Mouse (Mus musculus) heart, embryonic 11.5 days (tissue): ENCODE results near the gene Acap1. TPM values are rescaled to one million over a fixed set of nuclear protein-coding genes. Genes with fewer than 3 reads are reported as not detected.

Source experiments
- ATAC-seq: fragments of 200-750 bp; cut with Nextera tagmentation; replicated peaks from 2 replicates; pipeline ENCODE4 v1.8.0; 2017; ENCODE audit warnings: moderate library complexity; ENCODE audit not compliant: insufficient number of reproducible peaks, low FRiP score, low TSS enrichment
- H3K27ac ChIP-seq: fragments of 300-500 bp; sonication (generic); 2 replicates; pipeline ENCODE4 v1.5.1; 2014; ENCODE audit warnings: mild to moderate bottlenecking, low read depth, low read length
- H3K27me3 ChIP-seq: fragments of 300-500 bp; sonication (generic); 2 replicates; pipeline ENCODE4 v1.6.1; 2014; ENCODE audit warnings: mild to moderate bottlenecking, low read length, mixed read lengths; ENCODE audit not compliant: control insufficient read depth, insufficient read depth
- H3K36me3 ChIP-seq: fragments of 300-500 bp; sonication (generic); 2 replicates; pipeline ENCODE4 v1.6.1; 2014; ENCODE audit warnings: mild to moderate bottlenecking, low read length, moderate library complexity, mixed read lengths; ENCODE audit not compliant: control insufficient read depth, insufficient read depth
- H3K4me1 ChIP-seq: fragments of 300-500 bp; sonication (generic); 2 replicates; pipeline ENCODE4 v1.6.1; 2014; ENCODE audit warnings: low read length; ENCODE audit not compliant: control insufficient read depth, insufficient read depth
- H3K4me2 ChIP-seq: fragments of 300-500 bp; sonication (generic); 2 replicates; pipeline ENCODE4 v1.6.1; 2014; ENCODE audit warnings: mild to moderate bottlenecking, moderate library complexity
- H3K4me3 ChIP-seq: fragments of 300-500 bp; sonication (generic); 2 replicates; pipeline ENCODE4 v1.5.1; 2014; ENCODE audit warnings: low read depth, low read length
- H3K9ac ChIP-seq: fragments of 300-500 bp; sonication (generic); 2 replicates; pipeline ENCODE4 v1.6.1; 2014; ENCODE audit warnings: mild to moderate bottlenecking, low read depth, low read length, moderate library complexity
- H3K9me3 ChIP-seq: fragments of 300-500 bp; sonication (generic); replicated peaks from 2 replicates; pipeline ENCODE4 v1.6.1; 2016; ENCODE audit warnings: low read length; ENCODE audit not compliant: control insufficient read depth
- WGBS: fragments of 180-500 bp; shearing (Covaris S2); extraction: QIAGEN DNeasy Blood & Tissue Kit; methylation state at CpG from one replicate; pipeline ENCODE4 v1.1.7; 2014; ENCODE audit not compliant: insufficient replicate concordance; 5-methylcytosine and 5-hydroxymethylcytosine counted together
- polyA plus RNA-seq: library from polyadenylated mRNA; unstranded; fragments of >200 nt; fragmentation: Nextera tagmentation; extraction: Ambion mirVana; gene quantifications from 2 replicates; pipeline ENCODE4 v1.2.1, GENCODE M21; 2014

Gene Acap1
- polyA plus RNA-seq, 1 experiment from 2014 or later: 7.2 TPM

GRCm38 (mm10) chr11:69884663-69885062 is 10.7 kb downstream of the Acap1 start:
- Histone ChIP-seq H3K4me1 (peaks cover 30% of the 10 kb centered on the region), H3K9me3 (no peaks in the 10 kb centered on the region), H3K4me3 (no peak overlapping the region), H3K27me3 (no peaks in the 10 kb centered on the region), H3K4me2 (peak overlapping the region; percentile 27; the same call in 1 of the 2 replicates), H3K9ac (peak overlapping the region; percentile 40; the same call in 1 of the 2 replicates), H3K36me3 (no peaks in the 10 kb centered on the region), H3K27ac (peak overlapping the region; percentile 35; the same call in 1 of the 2 replicates)
- 77% methylated on average over 8 of the region's 8 CpGs for WGBS
- no peak for ATAC-seq

GRCm38 (mm10) chr11:69884240-69884639 is 11.1 kb downstream of the Acap1 start:
- no peak for ATAC-seq
- 60% methylated on average over 9 of the region's 9 CpGs for WGBS
- H3K27ac ChIP-seq: peak overlapping the region; percentile 35; the same call in 1 of the 2 replicates
- H3K4me3 ChIP-seq: no peak overlapping the region
- H3K9me3 ChIP-seq: no peaks in the 10 kb centered on the region
- no peaks in the 10 kb centered on the region for H3K27me3 ChIP-seq
- H3K4me1 ChIP-seq: peaks cover 32% of the 10 kb centered on the region
- H3K9ac ChIP-seq: 0 out of 2 replicates have a peak overlapping the region, but pooled peaks have one; percentile 40
- no peaks in the 10 kb centered on the region for H3K36me3 ChIP-seq
- H3K4me2 ChIP-seq: peak overlapping the region; percentile 27; the same call in 1 of the 2 replicates

- peaks cover 36% of the 10 kb centered on the region for H3K4me1 ChIP-seq
- no peak overlapping the region for H3K4me3 ChIP-seq
- WGBS: 84% methylated on average over 8 of the region's 8 CpGs
- no peaks in the 10 kb centered on the region for H3K36me3 ChIP-seq
- no peak overlapping the region for H3K9ac ChIP-seq
- H3K9me3 ChIP-seq: no peaks in the 10 kb centered on the region
- peak overlapping the region; percentile 27; the same call in 1 of the 2 replicates for H3K4me2 ChIP-seq
- ATAC-seq: no peak
- H3K27ac ChIP-seq: no peak overlapping the region
- no peaks in the 10 kb centered on the region for H3K27me3 ChIP-seq
These were observed 11.7 kb downstream of the Acap1 start for GRCm38 (mm10) chr11:69883527-69884151.

GRCm38 (mm10) chr11:69883066-69883465 is 12.3 kb downstream of the Acap1 start:
- Histone ChIP-seq H3K9me3 (no peaks in the 10 kb centered on the region), H3K27ac (no peak overlapping the region), H3K27me3 (no peaks in the 10 kb centered on the region), H3K4me3 (no peak overlapping the region), H3K36me3 (no peaks in the 10 kb centered on the region), H3K9ac (no peak overlapping the region), H3K4me2 (no peak overlapping the region; the same call in 1 of the 2 replicates), H3K4me1 (peaks cover 36% of the 10 kb centered on the region)
- WGBS: 59% methylated on average over 4 of the region's 4 CpGs
- no peak for ATAC-seq

- WGBS: 61% methylated on average over 21 of the region's 21 CpGs
- no peak for ATAC-seq
- no peaks in the 10 kb centered on the region for H3K9me3 ChIP-seq
- peak overlapping the region; percentile 63 for H3K4me3 ChIP-seq
- H3K4me1 ChIP-seq: peaks cover 33% of the 10 kb centered on the region
- no peaks in the 10 kb centered on the region for H3K27me3 ChIP-seq
- H3K27ac ChIP-seq: peak overlapping the region; percentile 90
- H3K9ac ChIP-seq: peak overlapping the region; percentile 82
- H3K36me3 ChIP-seq: no peaks in the 10 kb centered on the region
- peak overlapping the region; percentile 79 for H3K4me2 ChIP-seq
These were observed 13.3 kb downstream of the Acap1 start for GRCm38 (mm10) chr11:69881787-69882670.

GRCm38 (mm10) chr11:69880853-69881603 is 14.3 kb downstream of the Acap1 start, which contains the start of gene Kctd11:
Kctd11 (minus strand) TSS chr11:69881406.
- Histone ChIP-seq H3K4me3 (peak within 1 kb of the TSS; percentile 63), H3K36me3 (no peaks in the 10 kb centered on the region), H3K4me1 (peaks cover 32% of the 10 kb centered on the region), H3K27me3 (no peaks in the 10 kb centered on the region), H3K9ac (peak within 1 kb of the TSS; percentile 82), H3K9me3 (no peaks in the 10 kb centered on the region), H3K27ac (peak within 1 kb of the TSS; percentile 90), H3K4me2 (peak within 1 kb of the TSS; percentile 79)
- peak; percentile 91 for ATAC-seq
- under 1% methylated on average over 46 of the region's 46 CpGs for WGBS

- H3K4me3 ChIP-seq: peak overlapping the region; percentile 63
- H3K4me1 ChIP-seq: peaks cover 30% of the 10 kb centered on the region
- H3K9me3 ChIP-seq: no peaks in the 10 kb centered on the region
- under 1% methylated on average over 18 of the region's 18 CpGs for WGBS
- peak overlapping the region; percentile 79 for H3K4me2 ChIP-seq
- no peaks in the 10 kb centered on the region for H3K36me3 ChIP-seq
- peak overlapping the region; percentile 90 for H3K27ac ChIP-seq
- peak; percentile 9 for ATAC-seq
- no peaks in the 10 kb centered on the region for H3K27me3 ChIP-seq
- H3K9ac ChIP-seq: peak overlapping the region; percentile 82
These were observed 14.9 kb downstream of the Acap1 start for GRCm38 (mm10) chr11:69880506-69880852.

GRCm38 (mm10) chr11:69879711-69880110 is 15.6 kb downstream of the Acap1 start:
- peak overlapping the region; percentile 79 for H3K4me2 ChIP-seq
- H3K27me3 ChIP-seq: no peaks in the 10 kb centered on the region
- no peaks in the 10 kb centered on the region for H3K36me3 ChIP-seq
- peak overlapping the region; percentile 82 for H3K9ac ChIP-seq
- no peak overlapping the region for H3K27ac ChIP-seq
- no peaks in the 10 kb centered on the region for H3K9me3 ChIP-seq
- ATAC-seq: no peak
- H3K4me1 ChIP-seq: peaks cover 26% of the 10 kb centered on the region
- 51% methylated on average over 15 of the region's 15 CpGs for WGBS
- peak overlapping the region; percentile 63 for H3K4me3 ChIP-seq
